Mouse (Mus musculus): ENCODE results near the gene Rfx2.

Gene Rfx2

DNA sequence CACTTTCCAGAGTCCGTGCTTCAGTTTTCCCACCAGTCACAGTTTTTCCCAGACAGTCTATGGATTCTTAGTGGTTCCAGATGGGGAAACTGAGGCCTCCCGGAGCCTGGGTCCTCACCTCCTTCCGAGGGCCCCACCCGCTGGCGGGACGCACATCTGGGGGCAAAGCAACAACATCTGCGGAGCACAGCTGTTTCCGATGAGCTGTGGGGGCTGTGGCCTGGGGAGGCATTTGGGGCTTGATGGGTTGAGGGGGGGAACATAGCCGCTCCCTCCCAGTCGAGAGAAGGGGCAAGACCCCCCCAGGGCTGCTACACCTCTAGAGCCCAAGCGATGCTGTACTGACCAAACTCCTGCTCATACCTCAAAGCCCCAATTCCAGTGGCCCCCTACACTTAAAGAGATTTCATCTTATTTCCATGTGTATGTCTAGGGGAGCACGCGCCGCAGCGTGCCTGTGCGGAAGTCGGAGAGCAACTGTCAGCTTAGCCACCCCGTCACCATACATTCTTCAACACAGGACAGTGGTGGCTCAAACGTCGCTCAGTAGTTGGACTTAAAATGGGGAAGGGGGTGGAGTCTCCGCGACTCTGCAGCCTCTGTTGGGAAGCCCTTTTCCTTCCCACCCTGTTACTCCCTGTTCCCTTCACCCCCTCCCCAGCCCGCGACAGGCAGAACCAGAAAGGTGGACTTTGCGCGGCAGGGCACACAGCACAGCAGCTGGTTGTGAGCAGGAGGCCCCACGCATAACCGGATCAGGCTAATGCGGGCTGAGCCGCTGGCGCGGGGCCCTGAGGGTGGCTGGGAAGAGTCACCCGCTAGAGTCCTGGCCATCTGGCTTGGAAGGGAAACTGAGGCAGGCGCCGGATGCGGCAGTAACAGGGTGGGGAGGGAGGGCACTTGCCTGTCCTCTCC is 76.3 kb downstream of the Rfx2 start:
- no peak for DNase-seq (ENCODE audit: low spot score in 2 of 2)

DNA sequence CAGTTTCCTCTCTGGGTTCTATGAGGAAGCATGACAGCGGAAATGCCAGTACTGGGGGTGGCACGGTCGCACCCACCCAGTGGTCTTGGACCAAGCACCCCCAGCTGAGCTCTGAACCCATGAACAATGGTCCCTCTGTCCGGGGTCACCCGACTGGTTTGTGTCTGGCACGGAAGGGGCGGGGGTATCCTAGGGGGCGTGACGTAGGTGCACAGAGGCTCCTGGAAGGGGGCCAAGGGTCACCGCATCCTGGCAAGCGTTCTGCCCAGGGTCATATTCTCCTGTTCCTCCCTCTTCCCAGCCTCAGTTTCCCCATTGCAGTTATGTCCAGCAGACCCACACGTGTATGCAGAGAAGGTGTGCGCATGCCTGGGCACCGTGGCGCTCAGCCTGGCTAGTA is 77.4 kb downstream of the Rfx2 start:
- no peak for DNase-seq (ENCODE audit: low spot score in 2 of 2)

DNA sequence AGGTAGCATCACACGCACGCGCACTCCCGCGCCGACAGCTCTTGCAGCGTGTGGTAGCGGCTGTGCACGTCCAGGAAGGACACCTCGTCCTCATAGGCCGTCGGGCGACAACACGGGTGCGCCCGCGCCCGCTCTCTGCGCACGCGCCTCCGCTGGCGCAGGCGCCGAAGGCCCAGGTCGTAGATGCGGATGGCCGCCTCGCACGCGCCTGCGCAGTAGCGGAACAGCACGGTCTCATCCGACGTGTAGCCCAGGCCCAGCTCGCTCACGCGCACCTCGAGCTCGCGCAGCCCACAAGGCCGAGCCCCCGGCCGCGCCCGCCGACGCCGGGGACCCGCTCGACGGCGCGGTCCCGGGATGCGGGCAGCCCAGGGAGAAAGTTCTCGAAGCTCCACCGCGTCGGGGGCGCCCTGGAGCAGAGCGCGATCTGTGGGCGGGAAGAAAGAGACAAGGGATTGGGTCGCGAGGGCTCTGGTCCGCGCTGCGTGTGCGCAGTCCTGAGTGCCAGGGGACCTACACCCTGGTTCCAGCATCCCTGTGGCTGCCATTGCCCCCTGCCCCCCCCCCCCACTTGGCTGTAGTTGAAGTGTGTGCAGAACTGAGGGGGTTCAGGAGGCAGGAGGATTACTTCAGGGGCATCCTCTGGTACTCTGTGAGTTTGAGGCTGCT is 79.3 kb downstream of the Rfx2 start:
- DNase-seq (ENCODE audit: low spot score in 2 of 2) = no peak

DNA sequence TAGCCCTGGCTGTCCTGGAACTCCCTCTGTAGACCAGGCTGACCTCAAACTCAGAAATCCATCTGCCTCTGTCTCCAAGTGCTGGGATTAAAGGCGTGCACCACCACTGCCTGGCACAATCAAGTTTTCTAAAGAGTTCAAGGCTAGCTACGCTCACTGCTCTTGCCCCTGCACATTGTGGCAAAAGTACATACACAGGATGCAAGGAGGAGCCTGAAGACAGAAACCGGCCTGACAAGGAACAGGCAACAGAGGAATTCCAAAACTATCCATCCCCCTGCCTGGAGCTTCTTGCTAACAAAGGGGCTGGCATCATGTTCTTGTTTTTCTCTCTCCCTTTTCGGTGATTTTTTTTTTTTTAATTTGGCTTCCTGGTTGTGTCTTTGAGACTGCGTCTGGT is 86.6 kb downstream of the Rfx2 start:
- no peak for DNase-seq (ENCODE audit: low spot score in 2 of 2)

DNA sequence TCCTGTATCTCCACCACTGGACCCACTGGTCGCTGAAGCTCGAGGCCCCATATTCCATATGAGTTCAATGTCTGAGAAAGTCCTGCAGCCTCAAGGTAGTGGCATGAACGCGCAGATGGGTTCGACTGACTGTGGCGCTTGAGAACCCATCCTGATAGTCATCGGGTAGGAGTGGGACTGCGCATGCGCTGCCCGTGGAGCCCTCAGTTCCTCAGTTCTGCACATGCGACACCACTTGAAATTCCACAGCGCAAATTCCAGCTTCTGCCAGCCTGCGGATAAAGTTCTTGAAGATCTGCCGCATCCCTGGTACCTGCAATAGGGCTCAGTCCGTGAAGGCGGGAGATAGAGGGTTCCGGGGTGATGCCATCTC is 90.0 kb downstream of the Rfx2 start:
- no peak for DNase-seq (ENCODE audit: low spot score in 2 of 2)

DNA sequence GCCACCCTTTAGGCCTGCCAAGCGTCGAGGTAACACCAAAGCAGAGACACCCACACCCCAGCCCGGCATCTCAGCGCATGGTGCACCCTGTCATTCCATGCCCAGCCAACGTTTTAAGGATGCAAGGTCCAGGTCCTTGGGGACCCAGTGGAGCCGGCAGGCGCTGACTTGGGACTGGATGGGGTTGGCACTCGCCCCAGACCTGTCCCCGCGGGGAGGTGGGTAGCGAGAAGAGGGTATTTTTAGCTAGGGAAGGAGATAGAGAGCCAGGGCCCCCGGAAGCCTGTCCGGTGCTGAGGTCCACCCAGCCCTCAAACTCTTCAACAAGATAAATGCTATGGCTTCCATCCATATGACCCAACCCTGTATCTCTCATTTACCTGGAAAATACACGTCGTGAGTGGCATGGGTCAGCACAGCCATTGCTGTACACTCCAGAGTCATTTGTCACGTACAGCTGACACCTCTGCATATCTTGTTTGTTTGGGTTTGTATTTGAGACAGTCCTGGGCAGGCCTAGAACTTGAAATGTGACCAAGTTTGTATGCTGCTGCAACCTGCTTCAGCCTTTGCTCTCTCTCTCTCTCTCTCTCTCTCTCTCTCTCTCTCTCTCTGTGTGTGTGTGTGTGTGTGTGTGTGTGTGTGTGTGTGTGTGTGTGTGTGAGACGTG is 90.6 kb downstream of the Rfx2 start:
- DNase-seq (ENCODE audit: low spot score in 2 of 2) = no peak

DNA sequence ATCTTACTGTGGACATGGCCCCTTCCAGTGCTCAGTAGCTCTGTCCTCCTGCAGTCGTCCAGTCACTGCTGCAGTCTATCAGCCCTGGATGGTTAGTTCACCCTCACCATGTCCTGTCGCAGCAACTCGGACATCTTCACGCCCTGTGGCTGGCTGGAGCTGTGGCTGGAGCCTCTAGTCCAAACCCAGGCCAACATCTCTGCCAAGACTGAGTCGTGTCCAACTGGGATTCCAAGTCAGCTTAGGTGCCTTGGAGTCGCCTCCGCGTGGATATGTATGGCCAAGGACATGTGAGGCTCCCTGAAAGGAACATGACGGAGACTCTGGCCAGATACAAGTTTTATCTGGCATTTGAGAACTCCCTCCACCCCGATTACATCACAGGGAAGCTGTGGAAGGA is 92.6 kb downstream of the Rfx2 start:
- DNase-seq (ENCODE audit: low spot score in 2 of 2) = no peak

DNA sequence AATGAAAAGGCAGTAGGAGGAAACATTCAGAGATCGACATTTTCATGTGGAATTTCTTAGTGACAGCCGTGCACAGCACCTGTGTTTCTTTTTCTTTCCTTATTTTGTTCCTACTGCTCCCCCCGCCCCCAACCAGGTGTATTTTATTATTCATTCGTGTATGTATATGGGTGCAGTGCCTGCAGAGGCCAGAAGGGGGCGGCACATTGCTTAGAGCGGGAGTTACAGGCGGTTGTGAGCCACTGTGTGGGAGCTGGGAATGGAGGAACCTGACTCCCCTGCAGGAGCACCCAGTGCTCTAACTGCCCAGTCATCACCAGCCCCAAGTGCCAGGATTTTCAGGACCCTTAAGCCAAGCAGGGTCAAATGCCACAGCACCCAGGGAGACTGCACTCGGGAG is 94.3 kb downstream of the Rfx2 start:
- no peak for DNase-seq (ENCODE audit: low spot score in 2 of 2)

DNA sequence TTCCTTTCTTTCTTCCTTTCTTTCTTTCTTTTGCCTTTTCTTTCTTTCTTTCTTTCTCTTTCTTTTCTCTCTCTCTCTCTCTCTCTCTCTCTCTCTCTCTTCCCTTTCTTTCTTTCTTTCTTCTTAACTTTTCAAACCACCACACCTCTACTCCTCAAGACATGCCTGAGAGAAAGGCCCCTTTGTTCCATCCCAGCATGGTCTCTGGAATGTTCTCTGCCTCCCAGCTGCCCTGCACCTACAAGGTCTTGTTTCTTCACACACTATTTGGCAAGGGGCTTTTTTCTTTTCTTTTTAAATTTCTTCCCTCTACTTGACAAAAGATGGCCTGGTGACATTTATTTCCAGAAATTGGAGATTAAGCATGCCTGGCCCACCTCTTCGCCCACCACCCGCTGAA is 101.2 kb downstream of the Rfx2 start:
- no peak for DNase-seq (ENCODE audit: low spot score in 2 of 2)

DNA sequence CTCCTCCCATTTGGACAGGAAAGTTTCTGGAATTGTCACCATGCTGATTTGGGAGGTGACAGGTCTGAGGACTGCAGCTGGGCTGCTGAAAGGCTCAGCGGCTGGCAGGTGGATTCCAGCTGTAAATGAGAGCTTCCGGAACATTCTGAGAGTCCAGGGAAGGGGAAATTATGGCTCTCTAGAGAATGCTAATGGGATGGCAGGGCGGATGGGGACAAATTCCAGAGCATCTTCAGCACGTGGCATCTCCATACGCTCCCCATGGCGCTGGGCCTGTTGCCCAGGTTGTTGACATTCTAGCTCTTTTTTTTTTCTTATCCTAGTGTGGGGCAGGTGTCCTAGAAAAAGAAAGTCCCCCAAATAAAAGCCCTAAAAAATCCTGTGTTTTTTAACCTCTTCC is 101.7 kb downstream of the Rfx2 start:
- no peak for DNase-seq (ENCODE audit: low spot score in 2 of 2)

DNA sequence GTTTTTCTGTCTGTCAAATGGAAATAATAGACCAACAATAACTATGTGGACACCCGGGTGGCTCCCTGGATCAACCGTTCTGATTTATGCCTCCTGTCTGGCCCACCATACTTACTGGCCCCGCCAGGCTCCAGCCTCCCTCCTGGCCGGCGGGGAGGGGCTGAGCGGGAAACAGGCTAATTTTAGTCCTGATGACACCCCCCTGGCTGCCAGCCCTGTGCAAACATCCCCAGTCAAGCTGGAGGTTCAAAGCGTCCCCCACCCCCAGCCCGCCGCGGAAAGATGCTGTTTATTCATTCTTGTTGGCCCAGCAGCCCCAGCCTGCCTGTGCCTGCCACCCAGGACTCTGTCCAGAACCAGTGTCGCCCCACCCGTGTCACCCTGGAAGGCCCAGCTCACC is 102.7 kb downstream of the Rfx2 start:
- DNase-seq (ENCODE audit: low spot score in 2 of 2) = no peak

DNA sequence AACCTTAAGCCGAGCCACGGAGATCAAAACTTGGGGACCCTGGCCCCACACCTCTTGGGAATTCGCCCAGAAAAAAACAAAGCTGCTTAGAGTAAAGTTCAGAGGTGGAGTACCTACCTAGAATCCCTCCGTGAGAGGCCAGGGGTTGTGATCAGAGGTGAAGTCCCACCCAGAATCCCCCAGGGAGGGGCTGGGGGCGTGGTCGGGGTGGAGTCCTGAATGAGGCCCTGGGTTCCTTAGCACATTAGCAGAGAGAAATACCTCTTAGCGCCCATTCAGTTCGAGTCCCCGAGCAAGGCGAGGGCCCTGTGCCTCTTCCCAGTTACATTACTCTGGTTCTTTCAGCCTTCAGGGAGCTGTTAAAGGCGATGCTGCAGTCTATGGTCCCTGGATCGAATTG is 103.2 kb downstream of the Rfx2 start:
- no peak for DNase-seq (ENCODE audit: low spot score in 2 of 2)

DNA sequence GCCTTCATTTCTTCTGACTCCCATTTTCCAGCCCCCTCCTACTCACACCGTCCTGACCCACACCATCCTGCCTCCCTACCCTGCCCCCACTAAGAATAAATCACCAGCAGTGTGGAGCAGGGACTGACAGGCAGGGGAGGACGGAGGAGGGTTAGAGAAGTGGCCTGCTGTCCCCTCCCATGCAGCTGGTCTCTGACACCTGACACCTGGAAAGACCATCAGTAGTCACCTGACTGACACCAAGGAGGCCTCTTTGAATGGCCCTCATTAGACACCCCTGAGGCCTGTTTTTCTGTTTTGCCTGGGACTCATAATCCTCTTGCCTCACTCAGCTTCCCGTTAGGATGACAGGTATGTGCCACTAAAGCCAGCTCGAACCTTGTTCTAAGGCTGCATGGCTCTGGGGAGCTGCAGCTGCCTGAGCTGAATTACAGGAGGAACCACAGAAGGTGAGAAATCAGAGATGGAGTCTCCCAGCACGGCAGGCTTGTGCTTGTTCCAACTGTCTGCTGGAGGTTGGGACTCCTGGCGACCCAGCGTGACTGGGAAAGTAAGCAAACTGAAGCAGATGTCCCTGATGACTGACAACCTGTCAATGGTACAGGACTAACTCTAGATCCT is 103.7 kb downstream of the Rfx2 start:
- no peak for DNase-seq (ENCODE audit: low spot score in 2 of 2)
